Mouse (Mus musculus): ENCODE data around the gene Fbxo45.
"Not testable (repeated sequence)": the region's sequence is repeated elsewhere in the genome, so short reads cannot be mapped to it uniquely, and the experiment has no call there.

Gene Fbxo45

GRCm38 (mm10) chr16:32246952-32247370 is at the start of gene Fbxo45, which contains the start of gene Wdr53:
Fbxo45 (minus strand) TSS chr16:32247158.
Wdr53 (plus strand) TSS chr16:32247227.
- DNase-seq = peak; percentile 99

DNA sequence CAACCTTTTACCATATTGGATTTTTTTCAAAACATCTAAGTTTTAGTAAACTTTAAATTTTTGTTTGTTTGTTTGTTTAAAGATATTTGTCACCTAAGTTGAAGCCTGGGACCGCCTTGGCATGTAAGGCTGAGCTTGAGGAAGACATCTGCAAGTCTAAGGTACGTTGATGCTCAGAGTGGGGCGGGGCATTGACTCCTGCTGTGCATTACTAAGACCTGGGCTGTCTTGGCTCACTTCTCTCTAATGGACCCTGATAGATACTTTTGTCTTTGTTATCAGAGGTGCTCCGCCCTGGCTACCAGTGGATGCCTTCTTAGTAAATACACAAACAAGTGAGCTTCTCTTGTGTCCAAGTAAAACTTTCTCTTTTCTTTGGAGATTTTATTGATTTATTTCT is 44.9 kb upstream of the Fbxo45 start:
- DNase-seq = no peak

- DNase-seq = no peak
Measured at GRCm38 (mm10) chr16:32282608-32283007, 35.6 kb upstream of the Fbxo45 start.

GRCm38 (mm10) chr16:32280211-32280610 is 33.3 kb upstream of the Fbxo45 start:
- no peak for DNase-seq

DNA sequence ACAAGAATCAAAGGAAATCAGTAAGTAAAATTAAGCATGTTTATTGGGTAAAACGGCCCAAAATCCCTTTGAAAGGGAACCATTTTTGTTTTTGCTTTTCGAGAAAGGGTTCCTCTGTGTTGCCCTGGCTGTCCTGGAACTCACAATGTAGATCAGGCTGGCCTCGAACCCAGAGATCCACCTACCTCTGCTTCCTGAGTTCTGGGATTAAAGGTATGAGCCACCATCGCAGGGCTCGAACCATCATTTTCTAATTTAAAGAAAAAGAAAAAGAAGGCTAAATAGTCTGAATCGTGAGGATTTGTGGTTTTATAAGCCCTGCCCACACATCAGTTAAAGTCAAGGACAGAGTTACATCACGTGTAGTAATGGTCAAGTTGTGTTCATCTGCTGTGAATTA is 31.4 kb upstream of the Fbxo45 start:
- no peak for DNase-seq

- DNase-seq = peak; percentile 95
Measured at GRCm38 (mm10) chr16:32277308-32278256, 30.6 kb upstream of the Fbxo45 start, which contains the start of gene Rnf168. Rnf168 (plus strand) TSS chr16:32277459.

- no peak for DNase-seq
Measured at GRCm38 (mm10) chr16:32275830-32276229, 28.9 kb upstream of the Fbxo45 start.

GRCm38 (mm10) chr16:32275041-32275440 is 28.1 kb upstream of the Fbxo45 start:
- no peak for DNase-seq

GRCm38 (mm10) chr16:32273338-32273737 is 26.4 kb upstream of the Fbxo45 start:
- DNase-seq = no peak

GRCm38 (mm10) chr16:32271291-32271690 is 24.3 kb upstream of the Fbxo45 start, which contains the start of gene Smco1:
Smco1 (plus strand) TSS chr16:32271468.
- no peak for DNase-seq

- not testable (repeated sequence) for DNase-seq
Measured at GRCm38 (mm10) chr16:32264225-32264624, 17.3 kb upstream of the Fbxo45 start.

DNA sequence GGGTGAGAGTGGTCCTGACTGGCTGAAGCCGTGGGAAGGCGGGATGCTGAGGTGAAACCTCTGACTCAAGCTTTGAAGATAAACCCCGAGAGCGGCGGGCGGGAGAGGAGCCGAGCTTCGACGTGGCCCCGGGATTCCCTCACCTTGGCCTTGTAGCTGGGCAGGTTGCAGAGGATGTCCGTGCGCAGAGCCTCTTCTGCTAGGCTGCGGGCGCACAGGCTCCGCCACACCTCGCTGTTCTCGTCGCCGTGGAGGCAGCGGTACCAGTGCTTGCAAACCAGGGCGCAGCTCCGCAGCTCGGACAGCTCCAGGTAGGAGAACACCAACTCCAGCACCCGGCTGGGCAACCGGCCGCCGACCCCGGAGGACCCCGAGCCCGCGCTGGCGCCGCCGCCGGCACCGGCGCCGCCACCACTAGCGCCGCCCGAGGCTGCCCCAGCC is 587 bp downstream of the Fbxo45 start:
- peak; percentile 53 for DNase-seq

DNA sequence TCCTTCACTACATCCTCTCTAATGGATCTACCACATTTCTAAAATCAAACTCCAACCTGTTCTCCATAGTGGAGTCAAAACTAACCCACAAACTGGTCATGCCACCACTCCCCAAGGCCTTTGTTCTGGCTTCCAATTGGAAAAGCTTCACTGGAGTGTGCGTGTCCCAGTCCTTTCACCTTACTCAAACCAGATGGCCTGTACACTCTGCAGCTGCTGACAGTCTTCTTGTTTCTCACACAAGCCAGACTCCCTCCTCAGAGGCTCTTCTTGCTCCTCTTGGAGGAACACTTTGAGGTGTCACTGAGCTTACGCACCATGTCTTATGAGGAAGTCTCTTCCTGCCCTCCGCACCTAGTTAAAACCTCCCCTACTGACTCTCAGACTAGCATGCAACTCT is 3.1 kb downstream of the Fbxo45 start:
- no peak for DNase-seq

- no peak for DNase-seq
Measured at GRCm38 (mm10) chr16:32239428-32240312, 7.3 kb downstream of the Fbxo45 start.

DNA sequence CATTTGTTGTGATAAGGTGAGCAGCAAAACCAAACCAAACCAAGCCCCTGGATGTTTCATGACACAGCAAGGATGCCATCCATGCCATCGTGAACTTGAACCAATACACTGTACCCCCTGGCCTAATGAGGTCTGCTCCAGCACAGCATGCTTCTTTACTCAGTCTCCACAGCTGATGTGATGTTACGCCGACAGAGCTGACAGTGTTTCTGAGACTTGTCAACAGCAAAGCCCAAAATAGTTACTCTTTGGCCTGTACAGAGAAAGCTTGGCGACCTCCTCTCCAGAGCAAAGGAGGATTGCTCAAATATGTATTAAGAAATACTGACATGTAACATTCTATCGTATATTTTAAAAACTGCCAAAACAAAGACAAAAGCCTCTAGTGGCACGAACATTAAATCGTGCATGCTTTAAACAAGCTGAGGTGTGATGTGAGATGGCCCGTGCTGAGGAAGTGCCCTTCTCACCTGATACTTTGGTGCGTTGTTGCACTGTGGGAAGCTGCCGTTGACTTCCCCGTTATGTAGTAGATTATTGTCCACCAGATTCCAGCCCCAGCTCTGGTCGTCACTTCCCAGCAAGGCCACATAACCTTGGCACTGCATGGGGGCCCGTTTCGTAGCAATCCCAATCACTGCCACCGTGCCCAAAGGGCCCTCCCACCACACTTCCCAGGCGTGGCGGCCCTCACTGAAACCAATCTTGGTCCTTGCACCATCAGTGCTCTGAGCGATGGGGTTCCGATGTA is 8.9 kb downstream of the Fbxo45 start:
- DNase-seq = no peak

GRCm38 (mm10) chr16:32232050-32232449 is 14.9 kb downstream of the Fbxo45 start:
- not testable (repeated sequence) for DNase-seq

DNA sequence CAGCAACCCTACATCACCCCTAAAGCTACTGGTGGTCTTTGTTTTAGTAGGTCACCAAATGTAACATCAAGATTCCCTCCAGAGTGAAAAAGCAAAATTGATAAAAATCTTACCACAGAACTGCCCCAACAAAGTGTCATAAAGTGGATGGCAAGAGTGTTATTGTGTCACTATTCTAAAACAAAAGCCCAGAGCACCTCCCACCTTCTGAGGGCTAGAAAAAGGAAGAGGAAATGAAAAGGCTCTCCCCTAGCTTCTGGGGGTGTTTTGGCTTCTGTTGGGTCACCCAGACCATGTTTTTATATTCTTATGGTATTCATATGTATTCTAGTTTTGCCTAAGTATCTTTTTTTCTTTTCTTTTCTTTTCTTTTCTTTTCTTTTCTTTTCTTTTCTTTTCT is 24.6 kb downstream of the Fbxo45 start:
- no peak for DNase-seq

DNA sequence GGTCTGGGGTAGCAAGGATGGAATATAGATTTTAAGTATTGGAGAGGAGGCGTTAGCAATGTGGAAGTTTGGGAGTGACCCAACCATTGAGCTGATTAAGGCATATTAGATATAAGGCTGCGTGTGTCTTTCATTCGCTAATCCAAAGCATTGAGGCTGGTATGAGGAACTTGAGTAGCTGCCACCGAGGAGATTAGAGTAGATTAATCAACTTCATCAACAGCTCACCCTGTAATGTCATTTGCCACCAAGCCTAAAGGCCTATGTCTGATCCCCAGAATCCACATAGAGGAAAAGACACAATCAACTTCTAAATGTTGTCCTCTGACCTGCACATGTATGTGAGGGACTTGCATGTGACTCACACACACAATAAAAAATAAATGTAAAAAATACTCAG is 25.2 kb downstream of the Fbxo45 start:
- DNase-seq = no peak

DNA sequence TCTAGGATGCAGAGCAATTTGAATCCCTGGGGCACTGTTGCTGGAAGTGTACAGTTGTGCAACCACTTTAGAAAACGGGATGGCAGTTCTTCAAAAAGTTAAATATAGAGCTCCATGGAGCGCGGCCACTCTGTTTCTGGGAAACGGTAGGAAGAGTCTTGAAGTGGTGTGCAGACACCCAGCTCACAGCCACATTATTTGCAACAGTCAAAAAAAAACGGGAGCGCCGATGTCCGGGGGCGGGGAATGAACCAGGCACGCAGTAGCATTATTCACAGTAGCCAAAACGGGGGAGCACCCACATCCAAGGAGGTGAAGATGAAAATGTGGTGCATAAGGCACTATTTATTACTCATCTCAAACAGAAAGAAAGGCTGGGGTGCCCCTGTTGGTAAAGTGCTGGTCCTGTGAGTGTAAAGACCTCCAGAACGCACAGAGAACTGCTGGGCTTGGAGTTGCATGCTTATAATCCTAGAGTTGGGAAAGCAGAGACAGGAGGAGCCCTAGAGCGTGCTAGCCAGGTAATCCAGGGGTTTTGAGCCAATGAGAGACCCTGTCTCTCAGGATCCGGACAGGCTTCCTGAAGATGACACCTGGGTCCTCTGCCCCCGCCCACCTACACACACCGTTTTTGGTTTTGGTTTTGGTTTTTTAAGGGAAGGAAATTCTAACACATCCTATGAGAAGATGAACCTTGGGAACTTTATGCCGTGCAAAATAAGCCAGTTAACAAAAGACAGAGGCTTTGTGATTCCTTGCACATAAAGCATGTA is 32.0 kb downstream of the Fbxo45 start:
- peak; percentile 64 for DNase-seq

DNA sequence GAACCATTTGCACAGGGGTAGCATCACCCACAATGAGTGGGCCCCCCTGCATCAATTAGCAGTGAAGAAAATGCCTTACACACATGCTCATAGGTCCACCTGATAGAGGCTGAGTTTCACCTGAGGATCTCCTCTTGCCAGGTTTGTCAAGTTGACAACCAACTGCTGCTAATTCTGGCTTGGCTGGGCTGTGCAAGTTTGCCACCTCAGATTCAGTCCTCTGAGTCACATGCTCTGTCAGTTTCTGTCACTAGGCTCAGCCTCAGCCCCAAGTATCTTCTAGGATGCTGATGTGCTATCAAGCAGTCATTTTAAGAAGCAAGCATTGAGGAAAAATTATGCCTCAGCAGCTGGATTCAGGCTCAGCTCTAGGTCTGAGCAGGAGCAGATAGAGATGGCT is 32.8 kb downstream of the Fbxo45 start:
- DNase-seq = peak; percentile 23

DNA sequence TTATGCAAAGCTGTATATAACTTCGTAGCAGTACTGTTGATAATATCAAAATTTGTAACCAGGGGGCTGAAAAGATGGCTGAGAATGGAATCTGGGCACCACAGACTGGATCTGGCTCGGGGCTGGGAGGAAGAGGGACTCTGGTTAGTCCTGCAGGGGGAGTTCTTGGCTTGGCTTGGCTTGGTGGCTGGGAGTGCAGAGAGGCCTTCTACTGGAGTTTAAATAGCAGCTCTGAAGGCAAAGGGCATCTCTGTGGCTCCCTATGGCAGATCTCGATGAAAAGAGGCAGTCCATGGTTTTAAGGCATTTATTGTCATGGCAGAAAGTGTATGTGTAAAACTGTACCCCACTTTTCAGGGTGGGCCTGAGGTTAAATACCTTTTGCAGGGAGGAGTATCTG is 42.1 kb downstream of the Fbxo45 start:
- no peak for DNase-seq

DNA sequence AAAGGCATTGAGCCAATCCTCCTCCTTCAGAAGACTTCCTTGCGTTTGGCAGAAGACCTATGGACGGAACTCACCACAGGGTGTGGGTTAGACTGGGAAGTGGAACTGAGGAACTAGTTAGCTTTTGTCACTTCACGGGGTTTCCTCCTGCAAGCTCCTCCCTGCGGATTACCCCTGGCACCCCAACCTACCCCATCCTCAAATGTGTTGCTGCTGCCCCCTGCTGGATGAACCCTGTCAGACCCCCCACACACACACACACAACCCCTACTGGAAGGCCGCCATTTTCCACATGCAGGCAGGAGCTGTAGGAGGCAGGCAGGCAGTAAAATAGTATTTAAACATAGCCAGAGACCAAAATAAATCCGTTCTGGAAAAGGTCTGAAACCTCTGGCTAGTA is 44.3 kb downstream of the Fbxo45 start:
- DNase-seq = peak; percentile 41
